Mouse (Mus musculus) spleen, adult 18-20 months (tissue): ENCODE measurements around the gene Kmt2d.

Experiments
- DNase-seq, 2 experiments: peaks; one replicate each; pipeline ENCODE4 v3.0.0; 2022; ENCODE audit warnings: mixed read lengths in 2 of 2

The Kmt2d gene

DNA sequence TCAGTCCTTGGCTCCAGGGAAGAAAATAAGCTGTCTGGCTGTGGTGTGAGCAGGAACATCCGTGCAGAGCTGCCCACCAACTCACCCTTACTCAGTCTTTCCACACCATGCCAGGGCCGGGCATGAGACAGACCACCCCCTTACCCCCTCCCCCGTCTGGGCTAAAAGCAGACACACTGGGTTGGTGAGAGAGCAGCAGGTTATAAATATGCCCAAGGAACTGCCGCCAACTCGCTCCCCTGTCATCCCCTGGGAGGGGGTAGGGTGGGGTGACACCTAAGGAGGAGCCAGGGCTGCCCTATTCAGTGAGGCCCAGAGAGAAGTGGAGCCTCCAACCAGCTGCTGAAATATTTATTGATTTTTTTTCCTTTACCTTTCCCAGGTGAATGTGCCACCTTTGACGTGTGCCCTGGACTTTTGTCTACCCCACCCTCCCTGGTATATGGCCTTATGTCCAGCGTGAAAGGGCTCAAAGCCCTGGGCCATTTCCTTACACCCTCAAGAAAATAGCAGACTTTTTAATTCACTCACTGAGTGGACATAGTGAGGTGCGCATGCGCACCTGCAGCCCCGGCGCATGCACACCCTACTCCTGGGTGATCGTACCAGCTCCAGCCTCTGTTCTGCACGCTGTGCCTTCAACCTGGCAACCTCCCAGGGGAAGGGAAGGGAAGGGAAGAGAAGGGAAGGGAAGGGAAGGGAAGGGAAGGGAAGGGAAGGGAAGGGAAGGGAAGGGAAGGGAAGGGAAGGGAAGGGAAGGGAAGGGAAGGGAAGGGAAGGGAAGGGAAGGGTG lies 74.0 kb downstream of the Kmt2d start:
- no peak for DNase-seq

DNA sequence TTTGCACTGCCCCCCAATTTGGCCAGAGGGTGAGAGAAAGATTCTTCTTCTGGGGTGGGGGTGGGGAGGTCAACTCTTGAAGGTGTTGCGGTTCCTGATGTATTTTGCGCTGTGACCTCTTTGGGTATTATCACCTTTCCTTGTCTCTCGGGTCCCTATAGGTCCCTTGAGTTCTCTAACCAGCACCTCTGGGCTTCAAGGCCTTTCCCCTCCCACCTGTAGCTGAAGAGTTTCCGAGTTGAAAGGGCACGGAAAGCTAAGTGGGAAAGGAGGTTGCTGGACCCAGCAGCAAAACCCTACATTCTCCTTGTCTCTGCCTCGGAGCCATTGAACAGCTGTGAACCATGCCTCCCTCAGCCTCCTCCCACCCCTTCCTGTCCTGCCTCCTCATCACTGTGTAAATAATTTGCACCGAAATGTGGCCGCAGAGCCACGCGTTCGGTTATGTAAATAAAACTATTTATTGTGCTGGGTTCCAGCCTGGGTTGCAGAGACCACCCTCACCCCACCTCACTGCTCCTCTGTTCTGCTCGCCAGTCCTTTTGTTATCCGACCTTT lies 77.8 kb downstream of the Kmt2d start:
- DNase-seq, result no peak

DNA sequence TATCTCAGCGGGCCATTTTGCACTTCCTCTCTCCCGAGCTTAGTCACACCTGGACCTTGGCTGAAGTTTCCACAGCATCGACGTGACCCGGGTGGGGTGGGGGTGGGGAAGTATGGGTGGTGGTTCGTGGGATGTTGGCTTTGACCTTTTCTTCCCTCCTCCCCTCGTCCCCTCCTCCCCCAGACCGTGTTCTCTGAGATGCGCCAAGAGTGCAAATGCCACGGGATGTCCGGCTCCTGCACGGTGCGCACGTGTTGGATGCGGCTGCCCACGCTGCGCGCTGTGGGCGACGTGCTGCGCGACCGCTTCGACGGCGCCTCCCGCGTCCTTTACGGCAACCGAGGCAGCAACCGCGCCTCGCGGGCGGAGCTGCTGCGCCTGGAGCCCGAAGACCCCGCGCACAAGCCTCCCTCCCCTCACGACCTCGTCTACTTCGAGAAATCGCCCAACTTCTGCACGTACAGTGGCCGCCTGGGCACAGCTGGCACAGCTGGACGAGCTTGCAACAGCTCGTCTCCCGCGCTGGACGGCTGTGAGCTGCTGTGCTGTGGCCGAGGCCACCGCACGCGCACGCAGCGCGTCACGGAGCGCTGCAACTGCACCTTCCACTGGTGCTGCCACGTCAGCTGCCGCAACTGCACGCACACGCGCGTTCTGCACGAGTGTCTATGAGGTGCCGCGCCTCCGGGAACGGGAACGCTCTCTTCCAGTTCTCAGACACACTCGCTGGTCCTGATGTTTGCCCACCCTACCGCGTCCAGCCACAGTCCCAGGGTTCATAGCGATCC lies 78.6 kb downstream of the Kmt2d start:
- DNase-seq, result no peak

DNA sequence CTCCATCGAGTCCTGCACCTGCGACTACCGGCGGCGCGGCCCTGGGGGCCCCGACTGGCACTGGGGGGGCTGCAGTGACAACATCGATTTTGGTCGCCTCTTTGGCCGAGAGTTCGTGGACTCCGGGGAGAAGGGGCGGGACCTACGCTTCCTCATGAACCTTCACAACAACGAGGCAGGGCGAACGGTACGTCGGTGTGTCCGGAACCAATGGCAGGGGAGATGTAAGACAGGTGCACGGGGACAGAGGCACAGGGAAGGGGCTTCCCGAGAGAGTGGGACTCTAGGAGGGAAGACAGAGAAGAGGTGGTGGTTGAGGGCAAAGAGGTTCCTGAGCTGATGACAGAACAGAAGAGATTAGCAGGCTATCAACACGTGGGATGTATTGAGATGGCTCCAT lies 79.2 kb downstream of the Kmt2d start:
- no peak for DNase-seq

DNA sequence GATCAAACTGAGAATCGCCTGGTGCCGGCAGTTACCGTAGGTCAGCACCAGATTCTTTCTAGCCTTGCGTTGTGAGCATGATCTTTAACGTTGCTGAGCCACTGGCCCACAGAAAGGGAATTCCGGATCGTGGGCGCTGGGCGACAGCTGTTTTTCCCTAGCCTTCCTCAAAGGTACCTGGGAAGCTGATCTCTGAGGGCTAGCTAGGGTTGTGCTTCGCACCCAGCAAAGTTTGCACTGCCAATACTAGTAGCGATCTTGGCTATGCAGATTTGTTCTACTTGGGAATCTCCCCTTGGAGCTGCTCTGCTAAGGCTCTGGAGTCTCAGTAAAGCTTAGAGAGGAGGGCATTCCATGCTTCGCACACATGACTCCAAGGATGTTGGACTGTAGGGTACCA lies 79.8 kb downstream of the Kmt2d start:
- no peak for DNase-seq

DNA sequence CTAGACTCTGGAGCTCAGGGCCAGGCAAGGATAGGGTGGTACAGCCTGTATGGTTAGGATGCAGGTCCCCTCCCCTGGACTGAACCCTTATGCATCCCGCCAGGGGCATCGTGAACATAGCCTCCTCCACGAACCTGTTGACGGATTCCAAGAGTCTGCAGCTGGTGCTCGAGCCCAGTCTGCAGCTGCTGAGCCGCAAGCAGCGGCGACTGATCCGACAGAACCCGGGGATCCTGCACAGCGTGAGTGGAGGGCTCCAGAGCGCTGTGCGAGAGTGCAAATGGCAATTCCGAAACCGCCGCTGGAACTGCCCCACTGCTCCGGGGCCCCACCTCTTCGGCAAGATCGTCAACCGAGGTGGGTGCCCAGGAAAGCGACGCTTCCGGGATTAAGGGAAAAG lies 80.2 kb downstream of the Kmt2d start:
- DNase-seq, result no peak

DNA sequence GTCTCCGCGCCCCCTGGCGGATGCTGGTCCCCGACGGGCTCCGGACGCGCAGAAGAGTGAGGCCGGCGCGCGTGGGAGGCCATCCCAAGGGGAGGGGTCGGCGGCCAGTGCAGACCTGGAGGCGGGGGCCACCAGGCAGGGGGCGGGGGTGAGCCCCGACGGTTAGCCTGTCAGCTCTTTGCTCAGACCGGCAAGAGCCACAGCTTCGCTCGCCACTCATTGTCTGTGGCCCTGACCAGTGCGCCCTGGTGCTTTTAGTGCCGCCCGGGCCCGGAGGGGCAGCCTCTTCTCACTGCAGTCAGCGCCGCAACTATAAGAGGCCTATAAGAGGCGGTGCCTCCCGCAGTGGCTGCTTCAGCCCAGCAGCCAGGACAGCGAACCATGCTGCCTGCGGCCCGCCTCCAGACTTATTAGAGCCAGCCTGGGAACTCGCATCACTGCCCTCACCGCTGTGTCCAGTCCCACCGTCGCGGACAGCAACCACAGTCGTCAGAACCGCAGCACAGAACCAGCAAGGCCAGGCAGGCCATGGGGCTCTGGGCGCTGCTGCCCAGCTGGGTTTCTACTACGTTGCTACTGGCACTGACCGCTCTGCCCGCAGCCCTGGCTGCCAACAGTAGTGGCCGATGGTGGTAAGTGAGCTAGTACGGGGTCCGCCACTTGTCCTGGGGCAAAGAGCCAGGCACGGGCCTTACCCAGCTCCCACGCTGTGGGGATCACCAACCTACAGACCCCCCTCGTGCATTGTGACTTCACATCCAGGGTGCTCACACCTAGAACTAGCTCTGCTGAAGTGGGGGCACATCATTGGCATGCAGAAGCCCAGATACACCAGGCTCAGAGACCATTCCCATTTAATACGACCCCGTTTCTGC lies 81.1 kb downstream of the Kmt2d start, which contains the start of gene Wnt1:
TSS of gene Wnt1 (plus strand) at position 197 of the 875 bp plus-strand sequence.
- DNase-seq, result peak in 1 of 2 experiments; percentile 70

DNA sequence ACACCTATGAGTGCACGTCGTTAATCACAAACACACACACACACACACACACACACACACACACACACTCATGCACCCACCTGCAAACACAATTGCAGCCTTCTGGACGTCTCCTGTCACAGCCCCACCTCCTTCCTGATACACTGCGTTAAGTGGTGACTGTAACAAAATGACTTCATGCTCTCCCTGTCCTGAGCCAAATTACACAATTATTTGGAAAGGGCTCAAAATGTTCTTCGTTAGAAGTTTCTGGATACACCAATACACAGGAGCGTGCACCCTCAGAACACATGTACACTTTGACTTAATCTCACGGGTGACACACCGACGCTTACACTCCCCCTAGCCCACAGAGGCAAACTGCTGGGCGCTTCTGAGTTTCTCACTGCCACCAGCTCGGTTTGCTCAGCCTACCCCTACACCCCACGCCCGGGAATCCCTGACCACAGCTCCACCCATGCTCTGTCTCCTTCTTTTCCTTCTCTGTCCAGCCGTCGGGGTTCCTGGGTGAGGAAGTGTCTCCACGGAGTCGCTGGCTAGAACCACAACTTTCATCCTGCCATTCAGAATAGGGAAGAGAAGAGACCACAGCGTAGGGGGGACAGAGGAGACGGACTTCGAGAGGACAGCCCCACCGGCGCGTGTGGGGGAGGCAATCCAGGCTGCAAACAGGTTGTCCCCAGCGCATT lies 81.9 kb downstream of the Kmt2d start:
- no peak for DNase-seq

DNA sequence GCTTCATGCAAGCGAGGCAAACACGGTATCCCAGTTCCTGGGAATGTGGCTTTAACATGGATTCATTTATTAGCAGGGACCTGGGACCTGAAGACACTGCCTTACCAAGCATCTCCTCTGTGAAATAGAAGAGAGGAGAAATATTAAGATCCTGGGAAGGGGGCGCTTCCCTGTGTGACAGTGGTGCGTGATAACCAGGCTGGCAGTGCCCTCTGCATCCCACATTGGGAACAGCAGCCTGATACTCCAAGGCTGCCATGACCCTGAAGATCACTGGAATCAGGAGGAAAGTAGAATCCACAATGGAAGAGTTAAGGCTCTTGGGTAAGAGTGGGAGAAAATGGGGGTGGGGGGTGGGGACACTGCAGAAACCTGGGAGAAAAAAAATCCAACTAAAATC lies 83.1 kb downstream of the Kmt2d start:
- DNase-seq, result no peak

DNA sequence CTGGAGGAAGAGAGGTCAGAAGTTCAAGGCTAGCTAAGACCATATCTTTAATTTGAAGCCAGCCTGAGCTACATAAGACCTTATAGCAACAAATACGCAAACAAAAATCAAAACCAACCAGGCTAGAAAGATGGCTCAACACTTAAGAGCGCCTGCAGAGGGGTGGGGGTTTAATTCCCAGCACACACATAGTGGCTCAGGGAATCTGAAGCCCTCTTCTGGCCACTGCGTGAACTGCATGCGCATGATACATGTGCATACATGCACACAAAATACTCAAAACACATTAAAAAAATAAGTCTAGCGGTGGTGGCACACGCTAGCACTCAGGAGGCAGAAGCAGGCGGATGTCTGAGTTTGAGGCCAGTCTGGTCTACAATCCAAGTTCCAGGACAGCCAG lies 85.3 kb downstream of the Kmt2d start:
- no peak for DNase-seq
